Mouse (Mus musculus): Measurements from ENCODE around the gene Zfpm1.

DNA sequence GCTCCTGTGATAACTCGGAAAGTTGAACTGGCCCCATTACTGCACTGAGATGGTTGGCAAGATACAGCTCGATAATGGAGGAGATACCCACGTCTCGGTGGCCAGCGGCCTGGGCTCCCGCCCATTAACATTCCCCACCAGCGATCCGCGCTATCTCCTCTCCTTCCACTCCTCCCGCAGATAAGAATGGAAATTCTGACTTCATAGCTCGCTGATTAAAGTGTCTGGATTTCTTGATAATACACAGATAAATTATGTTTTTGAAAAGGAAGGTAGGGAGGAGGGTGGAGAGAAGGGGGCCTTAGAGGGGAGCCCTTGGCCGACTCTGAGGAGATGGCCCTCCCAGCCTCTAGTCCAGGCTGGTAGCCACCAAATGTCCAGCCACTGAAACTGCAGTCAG lies 9.1 kb downstream of the Zfpm1 start:
- TF ChIP-seq CTCF (IDR thresholded peaks at IDR 0.05; ENCODE audit: insufficient read depth, low read depth, low read length), result no peak
- no peak for TF ChIP-seq POLR2A (IDR thresholded peaks at IDR 0.05; ENCODE audit: insufficient read depth, low read depth, low read length)

Measured in olfactory bulb, adult 2 months (tissue).